Mouse (Mus musculus): ENCODE measurements around the gene Etnk2. TPM values are rescaled to one million over a fixed set of nuclear protein-coding genes. Genes with fewer than 3 reads are reported as not detected.
A peak's percentile ranks its signal among the peaks of the same experiment; 100 is the strongest.

Etnk2 gene
- polyA plus RNA-seq, 1 experiment from 2014 or later: 5.6 TPM

GRCm38 (mm10) chr1:133397094-133397482 lies 33.7 kb downstream of the Etnk2 start:
- Histone ChIP-seq H3K4me3 (ENCODE audit: low read depth, low read length) (no peak overlapping the region), H3K36me3 (ENCODE audit: control insufficient read depth, insufficient read depth, low read length) (no peaks in the 10 kb centered on the region), H3K9me3 (ENCODE audit: control insufficient read depth, low read depth, low read length) (no peaks in the 10 kb centered on the region), H3K27ac (ENCODE audit: low read length) (0 out of 2 replicates have a peak overlapping the region, but pooled peaks have one; percentile 22), H3K4me1 (ENCODE audit: control insufficient read depth, insufficient read depth, low read length) (0 out of 2 replicates have a peak, but pooled peaks cover 3% of the 10 kb centered on the region), H3K4me2 (replicated peaks; ENCODE audit: low read depth, low read length) (no peak overlapping the region), H3K27me3 (ENCODE audit: control insufficient read depth, insufficient read depth, low read length) (no peaks in the 10 kb centered on the region), H3K9ac (replicated peaks; ENCODE audit: low read depth, low read length) (no peak overlapping the region)
- 73% methylated on average over 5 of the region's 5 CpGs for WGBS
- ATAC-seq (ENCODE audit: insufficient number of reproducible peaks, insufficient read depth, low FRiP score, low read depth): no peak

GRCm38 (mm10) chr1:133397483-133398237 lies 34.3 kb downstream of the Etnk2 start:
- 0 out of 2 replicates have a peak overlapping the region, but pooled peaks have one; percentile 22 for H3K27ac ChIP-seq (ENCODE audit: low read length)
- no peaks in the 10 kb centered on the region for H3K27me3 ChIP-seq (ENCODE audit: control insufficient read depth, insufficient read depth, low read length)
- H3K36me3 ChIP-seq (ENCODE audit: control insufficient read depth, insufficient read depth, low read length): no peaks in the 10 kb centered on the region
- 0 out of 2 replicates have a peak, but pooled peaks cover 3% of the 10 kb centered on the region for H3K4me1 ChIP-seq (ENCODE audit: control insufficient read depth, insufficient read depth, low read length)
- H3K4me3 ChIP-seq (ENCODE audit: low read depth, low read length): no peak overlapping the region
- WGBS: 22% methylated on average over 17 of the region's 17 CpGs
- no peak overlapping the region for H3K4me2 ChIP-seq (replicated peaks; ENCODE audit: low read depth, low read length)
- H3K9me3 ChIP-seq (ENCODE audit: control insufficient read depth, low read depth, low read length): no peaks in the 10 kb centered on the region
- no peak for ATAC-seq (ENCODE audit: insufficient number of reproducible peaks, insufficient read depth, low FRiP score, low read depth)
- no peak overlapping the region for H3K9ac ChIP-seq (replicated peaks; ENCODE audit: low read depth, low read length)

GRCm38 (mm10) chr1:133400014-133400725 lies 36.8 kb downstream of the Etnk2 start:
- ATAC-seq (ENCODE audit: insufficient number of reproducible peaks, insufficient read depth, low FRiP score, low read depth): no peak
- no peaks in the 10 kb centered on the region for H3K27me3 ChIP-seq (ENCODE audit: control insufficient read depth, insufficient read depth, low read length)
- WGBS: 70% methylated on average over 13 of the region's 13 CpGs
- H3K4me3 ChIP-seq (ENCODE audit: low read depth, low read length): no peak overlapping the region
- 0 out of 2 replicates have a peak, but pooled peaks cover 3% of the 10 kb centered on the region for H3K4me1 ChIP-seq (ENCODE audit: control insufficient read depth, insufficient read depth, low read length)
- no peak overlapping the region for H3K4me2 ChIP-seq (replicated peaks; ENCODE audit: low read depth, low read length)
- H3K9me3 ChIP-seq (ENCODE audit: control insufficient read depth, low read depth, low read length): no peaks in the 10 kb centered on the region
- H3K27ac ChIP-seq (ENCODE audit: low read length): no peak overlapping the region
- no peaks in the 10 kb centered on the region for H3K36me3 ChIP-seq (ENCODE audit: control insufficient read depth, insufficient read depth, low read length)
- no peak overlapping the region for H3K9ac ChIP-seq (replicated peaks; ENCODE audit: low read depth, low read length)

GRCm38 (mm10) chr1:133404005-133404404 lies 40.6 kb downstream of the Etnk2 start:
- no peaks in the 10 kb centered on the region for H3K36me3 ChIP-seq (ENCODE audit: control insufficient read depth, insufficient read depth, low read length)
- H3K9ac ChIP-seq (replicated peaks; ENCODE audit: low read depth, low read length): no peak overlapping the region
- H3K4me3 ChIP-seq (ENCODE audit: low read depth, low read length): no peak overlapping the region
- 72% methylated on average over 4 of the region's 4 CpGs for WGBS
- ATAC-seq (ENCODE audit: insufficient number of reproducible peaks, insufficient read depth, low FRiP score, low read depth): no peak
- H3K9me3 ChIP-seq (ENCODE audit: control insufficient read depth, low read depth, low read length): no peaks in the 10 kb centered on the region
- no peaks in the 10 kb centered on the region for H3K27me3 ChIP-seq (ENCODE audit: control insufficient read depth, insufficient read depth, low read length)
- no peak overlapping the region for H3K27ac ChIP-seq (ENCODE audit: low read length)
- 0 out of 2 replicates have a peak, but pooled peaks cover 3% of the 10 kb centered on the region for H3K4me1 ChIP-seq (ENCODE audit: control insufficient read depth, insufficient read depth, low read length)
- H3K4me2 ChIP-seq (replicated peaks; ENCODE audit: low read depth, low read length): no peak overlapping the region

GRCm38 (mm10) chr1:133406614-133407013 lies 43.2 kb downstream of the Etnk2 start:
- no peaks in the 10 kb centered on the region for H3K27me3 ChIP-seq (ENCODE audit: control insufficient read depth, insufficient read depth, low read length)
- H3K4me2 ChIP-seq (replicated peaks; ENCODE audit: low read depth, low read length): no peak overlapping the region
- no peak overlapping the region for H3K4me3 ChIP-seq (ENCODE audit: low read depth, low read length)
- no peaks in the 10 kb centered on the region for H3K36me3 ChIP-seq (ENCODE audit: control insufficient read depth, insufficient read depth, low read length)
- 78% methylated on average over 7 of the region's 7 CpGs for WGBS
- H3K27ac ChIP-seq (ENCODE audit: low read length): no peak overlapping the region
- H3K9me3 ChIP-seq (ENCODE audit: control insufficient read depth, low read depth, low read length): no peaks in the 10 kb centered on the region
- no peak overlapping the region for H3K9ac ChIP-seq (replicated peaks; ENCODE audit: low read depth, low read length)
- no peak for ATAC-seq (ENCODE audit: insufficient number of reproducible peaks, insufficient read depth, low FRiP score, low read depth)
- 0 out of 2 replicates have a peak, but pooled peaks cover 7% of the 10 kb centered on the region for H3K4me1 ChIP-seq (ENCODE audit: control insufficient read depth, insufficient read depth, low read length)

GRCm38 (mm10) chr1:133407436-133407835 lies 44.1 kb downstream of the Etnk2 start:
- no peak overlapping the region for H3K27ac ChIP-seq (ENCODE audit: low read length)
- 59% methylated on average over 6 of the region's 6 CpGs for WGBS
- H3K4me2 ChIP-seq (replicated peaks; ENCODE audit: low read depth, low read length): no peak overlapping the region
- no peak overlapping the region for H3K9ac ChIP-seq (replicated peaks; ENCODE audit: low read depth, low read length)
- no peak overlapping the region for H3K4me3 ChIP-seq (ENCODE audit: low read depth, low read length)
- no peaks in the 10 kb centered on the region for H3K36me3 ChIP-seq (ENCODE audit: control insufficient read depth, insufficient read depth, low read length)
- 0 out of 2 replicates have a peak, but pooled peaks cover 7% of the 10 kb centered on the region for H3K4me1 ChIP-seq (ENCODE audit: control insufficient read depth, insufficient read depth, low read length)
- H3K27me3 ChIP-seq (ENCODE audit: control insufficient read depth, insufficient read depth, low read length): no peaks in the 10 kb centered on the region
- no peak for ATAC-seq (ENCODE audit: insufficient number of reproducible peaks, insufficient read depth, low FRiP score, low read depth)
- no peaks in the 10 kb centered on the region for H3K9me3 ChIP-seq (ENCODE audit: control insufficient read depth, low read depth, low read length)

- no peak overlapping the region for H3K9ac ChIP-seq (replicated peaks; ENCODE audit: low read depth, low read length)
- WGBS: 53% methylated on average over 9 of the region's 9 CpGs
- no peaks in the 10 kb centered on the region for H3K36me3 ChIP-seq (ENCODE audit: control insufficient read depth, insufficient read depth, low read length)
- no peak overlapping the region for H3K4me2 ChIP-seq (replicated peaks; ENCODE audit: low read depth, low read length)
- no peak for ATAC-seq (ENCODE audit: insufficient number of reproducible peaks, insufficient read depth, low FRiP score, low read depth)
- H3K27ac ChIP-seq (ENCODE audit: low read length): no peak overlapping the region
- no peaks in the 10 kb centered on the region for H3K9me3 ChIP-seq (ENCODE audit: control insufficient read depth, low read depth, low read length)
- H3K4me3 ChIP-seq (ENCODE audit: low read depth, low read length): no peak overlapping the region
- H3K27me3 ChIP-seq (ENCODE audit: control insufficient read depth, insufficient read depth, low read length): no peaks in the 10 kb centered on the region
- H3K4me1 ChIP-seq (ENCODE audit: control insufficient read depth, insufficient read depth, low read length): 0 out of 2 replicates have a peak, but pooled peaks cover 13% of the 10 kb centered on the region
These were observed 44.9 kb downstream of the Etnk2 start for GRCm38 (mm10) chr1:133408321-133408720.

- H3K36me3 ChIP-seq (ENCODE audit: control insufficient read depth, insufficient read depth, low read length): no peaks in the 10 kb centered on the region
- 20% methylated on average over 6 of the region's 6 CpGs for WGBS
- no peak overlapping the region for H3K9ac ChIP-seq (replicated peaks; ENCODE audit: low read depth, low read length)
- H3K27ac ChIP-seq (ENCODE audit: low read length): no peak overlapping the region
- H3K9me3 ChIP-seq (ENCODE audit: control insufficient read depth, low read depth, low read length): no peaks in the 10 kb centered on the region
- peaks cover 20% of the 10 kb centered on the region; the same call in 1 of the 2 replicates for H3K4me1 ChIP-seq (ENCODE audit: control insufficient read depth, insufficient read depth, low read length)
- H3K27me3 ChIP-seq (ENCODE audit: control insufficient read depth, insufficient read depth, low read length): no peaks in the 10 kb centered on the region
- no peak for ATAC-seq (ENCODE audit: insufficient number of reproducible peaks, insufficient read depth, low FRiP score, low read depth)
- H3K4me3 ChIP-seq (ENCODE audit: low read depth, low read length): no peak overlapping the region
- H3K4me2 ChIP-seq (replicated peaks; ENCODE audit: low read depth, low read length): no peak overlapping the region
These were observed 45.6 kb downstream of the Etnk2 start for GRCm38 (mm10) chr1:133408880-133409516.
